Mouse (Mus musculus) liver, embryonic 16.5 days (tissue): ENCODE data around the gene Mgat4b. TPM values are rescaled to one million over a fixed set of nuclear protein-coding genes. Genes with fewer than 3 reads are reported as not detected.
A peak's percentile ranks its signal among the peaks of the same experiment; 100 is the strongest.

Experiments used
- ATAC-seq: fragments of 200-750 bp; cut with Nextera tagmentation; 2 replicates; pipeline ENCODE4 v1.8.0; 2017; ENCODE audit warnings: low read depth, mild to moderate bottlenecking, moderate number of reproducible peaks, moderate library complexity
- H3K27ac ChIP-seq: fragments of 300-500 bp; sonication (generic); 2 replicates; pipeline ENCODE4 v1.5.1; 2014; ENCODE audit warnings: mild to moderate bottlenecking, low read length
- H3K27me3 ChIP-seq: fragments of 300-500 bp; sonication (generic); 2 replicates; pipeline ENCODE4 v1.6.1; 2014; ENCODE audit warnings: low read depth, low read length, mixed read lengths; ENCODE audit not compliant: control insufficient read depth, insufficient read depth
- H3K36me3 ChIP-seq: fragments of 300-500 bp; sonication (generic); 2 replicates; pipeline ENCODE4 v1.6.1; 2014; ENCODE audit warnings: mild to moderate bottlenecking; ENCODE audit not compliant: control insufficient read depth, insufficient read depth
- H3K4me1 ChIP-seq: fragments of 300-500 bp; sonication (generic); 2 replicates; pipeline ENCODE4 v1.6.1; 2014; ENCODE audit warnings: low read depth, low read length, mixed read lengths; ENCODE audit not compliant: control insufficient read depth
- H3K4me2 ChIP-seq: fragments of 300-500 bp; sonication (generic); 2 replicates; pipeline ENCODE4 v1.6.1; 2014; ENCODE audit warnings: low read depth, low read length, mixed read lengths
- H3K4me3 ChIP-seq: fragments of 300-500 bp; sonication (generic); 2 replicates; pipeline ENCODE4 v1.5.1; 2014; ENCODE audit warnings: low read depth, mild to moderate bottlenecking, low read length
- H3K9ac ChIP-seq: fragments of 300-500 bp; sonication (generic); 2 replicates; pipeline ENCODE4 v1.6.1; 2014; ENCODE audit warnings: low read depth, low read length
- H3K9me3 ChIP-seq: fragments of 300-500 bp; sonication (generic); replicated peaks from 2 replicates; pipeline ENCODE4 v1.6.1; 2016; ENCODE audit warnings: low read length; ENCODE audit not compliant: control insufficient read depth
- WGBS: fragments of 180-500 bp; shearing (Covaris S2); extraction: QIAGEN DNeasy Blood & Tissue Kit; methylation state at CpG from one replicate; pipeline ENCODE4 v1.1.7; 2014; ENCODE audit not compliant: insufficient replicate concordance; 5-methylcytosine and 5-hydroxymethylcytosine counted together
- polyA plus RNA-seq: library from polyadenylated mRNA; unstranded; fragments of >200 nt; fragmentation: Nextera tagmentation; extraction: Ambion mirVana; gene quantifications from 2 replicates; pipeline ENCODE4 v1.2.1, GENCODE M21; 2015

Gene Mgat4b
- polyA plus RNA-seq, 1 experiment from 2014 or later = 3.1 TPM

DNA sequence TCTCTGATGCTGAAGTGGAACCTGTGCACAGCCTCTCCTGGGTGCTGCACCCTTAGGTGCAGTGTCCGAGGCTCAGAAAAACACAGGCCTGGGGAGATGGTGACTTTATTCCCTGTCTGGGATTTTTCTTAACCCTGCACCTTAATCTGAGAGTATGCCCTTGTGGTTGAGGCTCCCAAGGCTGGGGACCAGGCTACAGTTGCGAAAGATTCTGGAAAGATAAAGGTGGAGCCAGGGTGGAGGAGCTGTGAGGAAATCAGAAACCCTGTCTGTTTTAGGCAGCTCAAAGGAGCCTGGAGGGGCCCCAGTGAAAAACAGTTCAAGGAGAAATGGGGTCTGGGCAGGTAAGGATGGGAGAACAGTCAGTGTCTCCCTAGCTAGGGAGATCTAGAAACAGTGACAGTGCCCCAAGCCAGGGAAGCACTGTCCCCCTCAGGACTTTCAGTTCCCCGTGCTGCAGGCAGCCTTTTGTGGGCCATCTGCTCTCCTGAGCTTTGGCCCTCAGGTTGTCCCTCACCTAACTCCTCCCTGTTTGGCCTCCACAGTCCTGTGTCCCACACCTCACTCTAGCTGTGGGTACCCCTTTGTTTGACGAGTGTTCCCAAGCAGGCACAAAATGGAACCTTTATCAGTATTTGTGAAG is 6.2 kb downstream of the Mgat4b start:
- Histone ChIP-seq H3K27me3 (no peaks in the 10 kb centered on the region), H3K4me3 (no peak overlapping the region), H3K9me3 (no peaks in the 10 kb centered on the region), H3K4me1 (peaks cover 50% of the 10 kb centered on the region), H3K9ac (no peak overlapping the region), H3K4me2 (no peak overlapping the region), H3K27ac (no peak overlapping the region), H3K36me3 (no peaks in the 10 kb centered on the region)
- no peak for ATAC-seq
- 54% methylated on average over 4 of the region's 4 CpGs for WGBS

DNA sequence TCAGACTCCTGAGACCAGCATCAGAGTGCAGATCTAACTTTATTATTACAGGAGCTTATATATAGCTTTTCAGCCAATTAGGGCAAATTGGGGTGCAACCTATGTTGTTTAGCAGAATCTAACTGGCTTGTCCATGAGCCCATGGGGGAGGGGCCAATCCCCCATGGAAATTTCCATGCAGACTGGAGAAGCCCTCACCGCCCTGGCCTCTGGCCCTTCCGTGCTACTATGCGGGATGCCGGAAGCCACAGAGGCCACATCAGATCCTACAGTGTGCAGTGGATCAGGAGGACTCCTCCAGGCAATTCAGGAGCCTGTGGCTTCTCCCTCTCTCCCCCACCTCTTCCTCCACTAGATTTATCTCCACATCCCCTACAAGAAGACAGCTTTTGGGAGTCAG is 7.1 kb downstream of the Mgat4b start:
- H3K9me3 ChIP-seq = no peaks in the 10 kb centered on the region
- ATAC-seq = no peak
- no peak overlapping the region for H3K4me3 ChIP-seq
- H3K27me3 ChIP-seq = no peaks in the 10 kb centered on the region
- H3K36me3 ChIP-seq = no peaks in the 10 kb centered on the region
- H3K4me2 ChIP-seq = no peak overlapping the region
- peaks cover 49% of the 10 kb centered on the region for H3K4me1 ChIP-seq
- no peak overlapping the region for H3K27ac ChIP-seq
- H3K9ac ChIP-seq = no peak overlapping the region
- WGBS = 69% methylated on average over 4 of the region's 4 CpGs

DNA sequence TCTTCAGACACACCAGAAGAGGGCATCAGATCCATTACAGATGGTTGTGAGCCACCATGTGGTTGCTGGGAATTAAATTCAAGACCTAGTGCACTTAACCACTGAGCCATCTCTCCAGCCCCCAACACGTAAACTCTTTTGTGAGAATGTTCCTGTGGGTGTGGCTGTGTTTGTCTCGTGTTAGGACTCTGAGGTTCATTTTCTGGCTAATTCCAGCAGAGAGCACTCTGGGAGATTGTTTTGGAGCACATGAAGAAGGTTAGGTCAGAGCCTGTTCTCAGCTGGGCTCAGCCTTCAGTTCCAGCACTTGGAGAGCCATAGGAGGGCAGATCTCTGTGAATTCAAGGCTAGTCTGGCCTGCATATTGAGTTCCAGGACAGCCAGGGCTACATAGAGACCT is 9.1 kb downstream of the Mgat4b start:
- 48% methylated on average over 2 of the region's 2 CpGs for WGBS
- no peaks in the 10 kb centered on the region for H3K9me3 ChIP-seq
- ATAC-seq = no peak
- H3K4me3 ChIP-seq = no peak overlapping the region
- H3K4me2 ChIP-seq = no peak overlapping the region
- no peak overlapping the region for H3K9ac ChIP-seq
- H3K4me1 ChIP-seq = peaks cover 52% of the 10 kb centered on the region
- H3K36me3 ChIP-seq = no peaks in the 10 kb centered on the region
- no peak overlapping the region for H3K27ac ChIP-seq
- no peaks in the 10 kb centered on the region for H3K27me3 ChIP-seq

DNA sequence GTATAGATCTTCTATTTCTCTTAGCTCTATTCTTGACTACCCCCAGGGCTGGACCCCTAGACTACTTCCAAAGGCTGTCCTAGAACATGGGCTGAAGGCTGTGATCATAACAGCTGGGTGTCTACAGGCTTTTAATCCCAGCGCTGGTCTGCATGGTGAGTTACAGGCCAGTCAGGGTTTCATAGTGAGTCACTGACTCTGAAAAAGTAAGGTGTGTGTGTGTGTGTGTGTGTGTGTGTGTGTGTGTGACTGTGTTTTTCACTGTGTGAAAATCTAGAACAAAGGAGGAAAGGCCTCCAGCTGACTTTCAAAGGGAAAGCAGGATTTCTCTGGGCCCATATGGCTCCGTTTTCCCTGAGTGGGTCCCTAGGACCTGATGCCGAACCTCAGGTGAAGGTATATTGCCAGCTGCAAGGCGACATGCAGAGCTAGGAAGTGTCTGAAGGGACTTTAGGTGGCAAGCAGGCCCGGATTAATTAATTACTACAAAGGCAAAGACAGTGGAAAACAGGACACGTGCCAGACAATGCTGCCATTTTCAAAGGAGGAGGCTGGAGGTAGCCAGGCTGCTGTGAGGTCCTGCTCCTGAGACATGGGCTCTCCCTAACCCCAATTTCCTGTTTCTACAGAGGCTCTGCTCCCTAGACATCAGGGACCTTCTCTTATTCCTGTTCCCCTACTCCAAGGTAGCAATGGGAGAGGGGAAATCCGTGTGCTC is 12.0 kb downstream of the Mgat4b start:
- H3K4me1 ChIP-seq = peaks cover 50% of the 10 kb centered on the region
- H3K4me2 ChIP-seq = peak overlapping the region; percentile 80; the same call in 1 of the 2 replicates
- no peaks in the 10 kb centered on the region for H3K9me3 ChIP-seq
- H3K36me3 ChIP-seq = no peaks in the 10 kb centered on the region
- no peak overlapping the region for H3K9ac ChIP-seq
- no peaks in the 10 kb centered on the region for H3K27me3 ChIP-seq
- no peak for ATAC-seq
- 57% methylated on average over 7 of the region's 7 CpGs for WGBS
- H3K27ac ChIP-seq = no peak overlapping the region
- no peak overlapping the region for H3K4me3 ChIP-seq

DNA sequence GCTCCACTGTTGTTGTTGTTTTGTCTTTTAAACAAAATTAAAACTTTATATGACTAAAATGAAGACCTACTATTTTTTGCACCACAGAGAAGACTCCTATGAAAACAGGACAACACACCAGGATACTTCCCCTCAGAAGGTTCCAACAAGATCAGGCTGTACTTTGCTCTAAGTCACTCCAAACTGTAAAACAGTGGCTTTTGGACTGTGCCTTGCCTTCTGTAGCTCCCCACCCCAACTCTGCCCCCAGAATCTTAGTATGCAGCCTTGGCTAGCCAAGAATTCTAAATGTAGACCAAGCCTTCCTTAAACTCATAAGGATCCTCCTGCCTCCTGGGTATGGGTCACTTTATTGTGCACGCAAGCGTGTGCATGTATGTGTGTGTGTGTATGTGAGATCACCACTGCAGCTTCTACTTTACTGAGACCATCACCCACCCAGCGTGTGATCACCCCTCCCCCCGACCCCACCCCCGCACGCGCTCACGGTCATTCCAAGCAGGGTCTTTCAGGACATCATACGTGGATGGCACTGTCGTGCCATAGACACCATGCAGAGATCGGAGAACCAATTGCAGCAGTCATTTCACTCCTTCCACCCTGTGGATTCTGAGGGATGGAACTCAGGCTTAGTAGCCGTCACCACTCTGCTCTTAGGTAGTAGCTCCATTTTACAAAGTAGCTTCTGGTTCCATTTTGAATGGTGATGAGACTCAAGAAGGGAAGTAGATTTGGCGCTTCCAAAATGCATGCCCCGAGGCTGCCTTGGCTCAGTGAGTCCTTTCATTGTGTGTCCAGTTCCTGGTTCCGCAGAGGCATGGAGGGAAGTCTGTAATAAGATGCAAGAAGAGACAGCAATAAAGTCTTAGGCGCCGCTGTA is 13.3 kb downstream of the Mgat4b start:
- Histone ChIP-seq H3K4me2 (peak overlapping the region; percentile 80), H3K4me1 (peaks cover 49% of the 10 kb centered on the region), H3K9ac (peak overlapping the region; percentile 97), H3K36me3 (no peaks in the 10 kb centered on the region), H3K27me3 (no peaks in the 10 kb centered on the region), H3K9me3 (no peaks in the 10 kb centered on the region), H3K4me3 (peak overlapping the region; percentile 88), H3K27ac (peak overlapping the region; percentile 98)
- no peak for ATAC-seq
- WGBS = 4% methylated on average over 17 of the region's 17 CpGs

DNA sequence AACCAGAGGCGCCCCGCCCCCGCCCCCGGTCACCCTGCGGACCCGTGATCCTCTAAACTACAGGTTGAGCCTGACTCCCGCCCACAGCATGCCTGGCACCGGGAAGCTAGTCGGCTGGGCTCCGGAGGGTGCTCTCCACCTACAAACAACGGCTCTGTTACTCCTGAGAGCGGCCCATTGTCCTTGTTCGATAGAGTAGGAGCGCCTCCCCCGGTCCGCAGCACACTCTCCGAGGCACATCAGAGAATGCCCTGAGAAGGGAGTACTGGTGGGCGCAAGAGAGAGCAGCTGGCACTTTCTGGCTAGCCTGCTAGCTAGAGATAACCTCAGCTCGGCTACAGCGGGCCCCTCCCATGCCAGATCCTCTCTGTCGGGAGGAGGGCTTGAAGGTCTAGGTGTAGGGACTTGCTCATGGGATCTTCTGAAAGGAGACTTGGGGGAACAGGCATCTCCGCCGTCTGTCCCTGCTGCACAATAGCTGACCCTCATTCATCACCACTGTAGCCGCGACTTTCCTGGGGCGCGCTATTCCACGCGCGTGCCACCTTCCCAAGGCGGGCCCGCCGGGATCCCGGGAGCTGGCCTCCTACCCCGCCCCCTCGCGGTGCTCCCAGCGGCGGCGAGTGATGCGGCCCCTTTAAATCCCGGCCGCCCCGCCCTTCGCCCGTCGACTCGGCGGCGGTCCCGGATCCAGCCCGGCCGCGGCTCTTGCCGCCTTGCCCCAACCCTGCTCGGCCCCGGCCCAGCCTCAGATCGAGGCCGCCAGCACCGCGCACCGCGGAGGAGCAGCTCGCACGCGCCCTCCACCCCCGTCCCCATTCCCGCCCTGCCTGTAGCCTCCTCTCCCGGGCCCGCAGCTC is 14.2 kb downstream of the Mgat4b start:
- H3K36me3 ChIP-seq = no peaks in the 10 kb centered on the region
- H3K4me2 ChIP-seq = peak overlapping the region; percentile 80
- no peaks in the 10 kb centered on the region for H3K27me3 ChIP-seq
- no peaks in the 10 kb centered on the region for H3K9me3 ChIP-seq
- peak; percentile 91 for ATAC-seq
- H3K27ac ChIP-seq = peak overlapping the region; percentile 98
- peak overlapping the region; percentile 88 for H3K4me3 ChIP-seq
- WGBS = under 1% methylated on average over 68 of the region's 70 CpGs
- peak overlapping the region; percentile 97 for H3K9ac ChIP-seq
- H3K4me1 ChIP-seq = peaks cover 52% of the 10 kb centered on the region

DNA sequence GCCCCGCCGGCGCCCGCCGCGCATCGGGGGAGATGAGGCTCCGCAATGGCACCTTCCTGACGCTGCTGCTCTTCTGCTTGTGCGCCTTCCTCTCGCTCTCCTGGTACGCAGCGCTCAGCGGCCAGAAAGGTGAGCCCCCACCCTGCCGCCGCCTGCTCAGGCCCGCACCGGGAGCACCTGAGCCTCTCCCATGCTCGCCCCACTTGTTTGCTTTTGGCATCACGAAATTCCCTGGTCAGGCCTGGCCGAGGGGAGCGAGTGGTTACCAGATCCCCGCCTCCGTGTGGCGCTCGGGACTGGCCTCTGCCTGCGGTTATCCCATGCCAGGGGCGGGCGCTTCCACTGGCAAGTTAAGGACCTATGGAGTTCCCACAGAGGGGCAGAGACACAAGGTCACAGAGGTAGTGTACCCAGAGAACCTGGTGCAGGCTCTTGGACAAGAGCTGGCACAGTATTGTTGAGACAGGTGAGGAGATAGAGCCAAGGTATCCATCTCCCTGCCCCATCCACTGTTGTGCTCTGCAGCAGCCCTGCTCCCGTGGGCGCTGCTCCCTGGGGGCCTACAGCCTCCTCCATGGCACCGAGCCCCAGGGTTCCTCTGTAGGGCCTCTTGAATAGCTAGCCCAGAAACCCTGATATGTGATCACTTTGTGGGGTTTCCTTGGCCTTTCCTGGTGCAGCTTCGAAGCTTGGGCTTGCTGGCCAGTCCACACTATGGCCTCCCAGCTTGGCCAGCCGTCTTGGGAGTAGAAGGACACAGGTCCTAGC is 15.1 kb downstream of the Mgat4b start:
- H3K4me3 ChIP-seq = peak overlapping the region; percentile 88
- H3K36me3 ChIP-seq = peaks cover 2% of the 10 kb centered on the region; the same call in 1 of the 2 replicates
- peak overlapping the region; percentile 97 for H3K9ac ChIP-seq
- H3K27me3 ChIP-seq = no peaks in the 10 kb centered on the region
- peaks cover 56% of the 10 kb centered on the region for H3K4me1 ChIP-seq
- H3K9me3 ChIP-seq = no peaks in the 10 kb centered on the region
- peak; percentile 7 for ATAC-seq
- WGBS = under 1% methylated on average over 33 of the region's 34 CpGs
- H3K4me2 ChIP-seq = peak overlapping the region; percentile 80
- H3K27ac ChIP-seq = peak overlapping the region; percentile 98

DNA sequence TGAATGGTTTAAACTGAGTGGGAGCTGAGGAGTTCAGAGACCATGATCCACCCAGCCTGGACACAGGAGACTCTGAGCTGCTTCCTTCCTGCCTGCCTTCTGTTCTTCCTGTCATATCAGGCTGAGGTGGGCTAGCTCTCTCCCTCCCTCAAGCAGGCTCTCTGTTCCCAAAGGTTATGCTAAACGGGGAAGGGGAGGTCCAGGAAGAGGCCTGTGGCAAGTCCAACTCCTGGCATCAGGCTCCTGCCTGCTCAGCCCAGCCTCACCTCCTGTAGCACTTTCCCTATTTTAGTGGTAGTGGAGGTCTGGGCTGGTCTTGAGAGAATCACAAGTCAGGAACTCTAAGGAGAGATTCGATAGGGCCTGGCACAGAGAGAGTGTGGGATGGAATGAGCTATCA is 15.7 kb downstream of the Mgat4b start:
- H3K36me3 ChIP-seq = peaks cover 6% of the 10 kb centered on the region
- H3K9ac ChIP-seq = peak overlapping the region; percentile 97
- H3K27ac ChIP-seq = peak overlapping the region; percentile 98
- peak overlapping the region; percentile 88 for H3K4me3 ChIP-seq
- WGBS = 9% methylated on average over 2 of the region's 2 CpGs
- no peaks in the 10 kb centered on the region for H3K27me3 ChIP-seq
- H3K4me2 ChIP-seq = peak overlapping the region; percentile 80
- H3K9me3 ChIP-seq = no peaks in the 10 kb centered on the region
- ATAC-seq = no peak
- H3K4me1 ChIP-seq = peaks cover 59% of the 10 kb centered on the region
